Mouse (Mus musculus) neural tube, embryonic 11.5 days (tissue): ENCODE measurements around the gene Fgb. TPM values are rescaled to one million over a fixed set of nuclear protein-coding genes. Genes with fewer than 3 reads are reported as not detected.

Source experiments
- ATAC-seq: fragments of 200-750 bp; cut with Nextera tagmentation; 2 replicates; pipeline ENCODE4 v1.8.0; 2017; ENCODE audit warnings: moderate number of reproducible peaks, mild to moderate bottlenecking, moderate TSS enrichment, moderate library complexity; ENCODE audit not compliant: insufficient read depth, low FRiP score, low TSS enrichment
- DNase-seq: peaks from one replicate; pipeline ENCODE4 v3.0.0-alpha.2; 2015; ENCODE audit warnings: low spot score
- H3K27ac ChIP-seq: fragments of 300-500 bp; sonication (generic); 2 replicates; pipeline ENCODE4 v1.5.1; 2014; ENCODE audit warnings: low read depth, mild to moderate bottlenecking, low read length
- H3K27me3 ChIP-seq: fragments of 300-500 bp; sonication (generic); 2 replicates; pipeline ENCODE4 v1.6.1; 2014; ENCODE audit warnings: mild to moderate bottlenecking, low read length, mixed read lengths; ENCODE audit not compliant: control insufficient read depth, insufficient read depth
- H3K36me3 ChIP-seq: fragments of 300-500 bp; sonication (generic); 2 replicates; pipeline ENCODE4 v1.6.1; 2014; ENCODE audit warnings: mild to moderate bottlenecking, low read length, moderate library complexity, mixed read lengths; ENCODE audit not compliant: control insufficient read depth, insufficient read depth
- H3K4me1 ChIP-seq: fragments of 300-500 bp; sonication (generic); 2 replicates; pipeline ENCODE4 v1.6.1; 2014; ENCODE audit warnings: low read length, mixed read lengths; ENCODE audit not compliant: control insufficient read depth, insufficient read depth
- H3K4me2 ChIP-seq: fragments of 300-500 bp; sonication (generic); 2 replicates; pipeline ENCODE4 v1.6.1; 2014; ENCODE audit warnings: low read depth, mild to moderate bottlenecking, moderate library complexity
- H3K4me3 ChIP-seq: fragments of 300-500 bp; sonication (generic); 2 replicates; pipeline ENCODE4 v1.5.1; 2014; ENCODE audit warnings: low read depth, low read length
- H3K9ac ChIP-seq: fragments of 300-500 bp; sonication (generic); 2 replicates; pipeline ENCODE4 v1.6.1; 2014; ENCODE audit warnings: mild to moderate bottlenecking, low read length
- H3K9me3 ChIP-seq: fragments of 300-500 bp; sonication (generic); 2 replicates; pipeline ENCODE4 v1.6.1; 2016; ENCODE audit warnings: low read length; ENCODE audit not compliant: control insufficient read depth
- WGBS: fragments of 180-500 bp; shearing (Covaris S2); extraction: QIAGEN DNeasy Blood & Tissue Kit; methylation state at CpG from one replicate; pipeline ENCODE4 v1.1.7; 2014; 5-methylcytosine and 5-hydroxymethylcytosine counted together
- polyA plus RNA-seq: library from polyadenylated mRNA; unstranded; fragments of >200 nt; fragmentation: Nextera tagmentation; extraction: Ambion mirVana; gene quantifications from 2 replicates; pipeline ENCODE4 v1.2.1, GENCODE M21; 2014

Fgb gene
- polyA plus RNA-seq, 1 experiment from 2014 or later, result 0.08 TPM

DNA sequence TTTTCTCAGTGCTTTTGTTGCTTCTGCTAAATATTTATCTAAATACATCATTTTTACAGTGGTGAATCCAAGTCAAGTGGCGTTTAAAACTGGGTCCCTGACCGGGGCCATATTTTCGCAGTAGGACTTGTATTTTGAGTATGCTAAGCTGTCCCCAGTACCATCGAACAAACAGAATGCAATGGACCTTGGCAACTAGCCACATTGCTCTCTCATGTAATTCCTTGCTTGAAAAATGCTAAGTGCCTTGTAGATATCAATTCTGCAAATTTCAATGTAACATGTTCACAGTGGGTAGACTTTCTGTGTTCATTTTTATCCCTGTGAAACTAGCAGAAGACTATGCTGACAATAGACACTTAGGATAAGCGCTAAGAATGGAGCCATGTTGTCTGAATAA lies 28.5 kb downstream of the Fgb start:
- Histone ChIP-seq H3K27ac (no peak overlapping the region), H3K9me3 (no peaks in the 10 kb centered on the region), H3K27me3 (no peaks in the 10 kb centered on the region), H3K4me3 (no peak overlapping the region), H3K36me3 (no peaks in the 10 kb centered on the region), H3K9ac (no peak overlapping the region), H3K4me1 (no peaks in the 10 kb centered on the region), H3K4me2 (no peak overlapping the region)
- ATAC-seq (no peak), DNase-seq (no peak)
- WGBS, result 97% methylated on average over 5 of the region's 5 CpGs

- ATAC-seq (no peak), DNase-seq (no peak)
- no peak overlapping the region for H3K27ac ChIP-seq
- no peak overlapping the region for H3K4me3 ChIP-seq
- WGBS, result 77% methylated on average over 2 of the region's 2 CpGs
- H3K36me3 ChIP-seq, result no peaks in the 10 kb centered on the region
- no peaks in the 10 kb centered on the region for H3K27me3 ChIP-seq
- H3K9ac ChIP-seq, result no peak overlapping the region
- no peak overlapping the region for H3K4me2 ChIP-seq
- no peaks in the 10 kb centered on the region for H3K4me1 ChIP-seq
- no peaks in the 10 kb centered on the region for H3K9me3 ChIP-seq
Measured at GRCm38 (mm10) chr3:83020387-83020786, 29.3 kb downstream of the Fgb start.

DNA sequence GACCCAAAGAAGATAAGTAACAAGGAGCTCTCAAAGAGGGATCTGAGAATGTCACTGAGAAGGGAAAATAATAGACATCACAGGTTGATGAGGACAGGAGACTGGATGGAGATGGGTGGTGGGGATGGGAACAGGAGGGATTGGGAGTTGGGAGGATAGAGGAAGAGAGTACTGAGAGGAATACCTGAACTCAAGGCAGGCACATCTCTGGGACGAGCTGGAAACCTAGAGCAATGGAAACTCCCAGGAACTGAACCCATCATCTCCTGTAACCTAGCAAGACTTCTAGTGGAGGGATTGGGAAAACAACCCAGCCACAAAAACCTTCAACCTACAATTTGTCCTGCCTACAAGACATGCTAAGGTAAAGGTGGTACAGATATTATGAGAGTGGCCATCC lies 33.4 kb downstream of the Fgb start:
- WGBS, result 80% methylated on average over 1 of the region's 1 CpGs
- Histone ChIP-seq H3K4me3 (no peak overlapping the region), H3K27ac (no peak overlapping the region), H3K4me1 (no peaks in the 10 kb centered on the region), H3K4me2 (no peak overlapping the region), H3K9me3 (no peaks in the 10 kb centered on the region), H3K27me3 (no peaks in the 10 kb centered on the region), H3K9ac (no peak overlapping the region), H3K36me3 (no peaks in the 10 kb centered on the region)
- ATAC-seq, result no peak
- DNase-seq, result no peak

GRCm38 (mm10) chr3:83013951-83014350 lies 35.7 kb downstream of the Fgb start:
- Histone ChIP-seq H3K4me1 (no peaks in the 10 kb centered on the region), H3K9ac (no peak overlapping the region), H3K27ac (no peak overlapping the region), H3K4me3 (no peak overlapping the region), H3K27me3 (no peaks in the 10 kb centered on the region), H3K36me3 (no peaks in the 10 kb centered on the region), H3K9me3 (no peaks in the 10 kb centered on the region), H3K4me2 (no peak overlapping the region)
- WGBS, result 91% methylated on average over 10 of the region's 10 CpGs
- ATAC-seq (no peak), DNase-seq (no peak)

DNA sequence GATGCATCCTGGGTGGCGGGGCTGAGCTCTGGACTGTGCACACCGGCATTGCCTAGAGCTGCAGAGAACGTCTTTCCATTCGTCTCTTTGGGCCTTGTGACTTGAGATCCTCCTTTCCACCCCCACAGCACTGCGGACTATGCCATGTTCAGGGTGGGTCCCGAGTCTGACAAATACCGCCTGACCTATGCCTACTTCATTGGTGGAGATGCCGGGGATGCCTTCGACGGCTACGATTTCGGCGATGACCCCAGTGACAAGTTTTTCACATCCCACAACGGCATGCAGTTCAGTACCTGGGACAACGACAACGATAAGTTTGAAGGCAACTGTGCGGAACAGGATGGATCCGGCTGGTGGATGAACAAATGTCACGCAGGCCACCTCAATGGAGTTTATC lies 37.0 kb downstream of the Fgb start:
- ATAC-seq, result no peak
- WGBS, result 92% methylated on average over 19 of the region's 19 CpGs
- no peak overlapping the region for H3K4me3 ChIP-seq

GRCm38 (mm10) chr3:83011565-83011964 lies 38.1 kb downstream of the Fgb start:
- H3K4me2 ChIP-seq, result no peak overlapping the region
- H3K4me1 ChIP-seq, result no peaks in the 10 kb centered on the region
- no peak overlapping the region for H3K27ac ChIP-seq
- WGBS, result 80% methylated on average over 4 of the region's 4 CpGs
- no peak overlapping the region for H3K9ac ChIP-seq
- no peak overlapping the region for H3K4me3 ChIP-seq
- no peaks in the 10 kb centered on the region for H3K27me3 ChIP-seq
- DNase-seq (no peak), ATAC-seq (no peak)
- no peaks in the 10 kb centered on the region for H3K36me3 ChIP-seq
- H3K9me3 ChIP-seq, result no peaks in the 10 kb centered on the region

More for the DNA sequence above, 37.0 kb downstream of the Fgb start:
- Histone ChIP-seq H3K27me3 (no peaks in the 10 kb centered on the region), H3K4me2 (no peak overlapping the region), H3K9me3 (no peaks in the 10 kb centered on the region), H3K9ac (no peak overlapping the region), H3K27ac (no peak overlapping the region), H3K4me1 (no peaks in the 10 kb centered on the region), H3K36me3 (no peaks in the 10 kb centered on the region)
- DNase-seq, result no peak

DNA sequence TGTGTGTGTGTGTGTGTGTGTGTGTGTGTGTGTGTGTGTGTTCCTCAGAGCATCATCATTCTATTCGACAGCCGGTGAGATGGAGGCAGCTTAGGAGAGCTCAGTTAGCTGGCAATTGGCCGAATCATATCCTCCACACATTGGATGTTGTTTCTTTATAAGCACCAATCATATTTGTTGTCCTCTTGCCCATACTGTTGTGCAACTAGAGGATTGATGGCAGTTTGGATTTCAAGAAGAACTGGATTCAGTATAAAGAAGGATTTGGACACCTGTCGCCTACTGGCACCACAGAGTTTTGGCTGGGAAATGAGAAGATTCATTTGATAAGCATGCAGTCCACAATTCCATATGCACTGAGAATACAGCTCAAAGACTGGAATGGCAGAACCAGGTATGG lies 38.5 kb downstream of the Fgb start:
- no peak for DNase-seq
- Histone ChIP-seq H3K4me2 (no peak overlapping the region), H3K9ac (no peak overlapping the region), H3K4me1 (no peaks in the 10 kb centered on the region), H3K4me3 (no peak overlapping the region), H3K36me3 (no peaks in the 10 kb centered on the region), H3K27me3 (no peaks in the 10 kb centered on the region), H3K27ac (no peak overlapping the region), H3K9me3 (no peaks in the 10 kb centered on the region)
- 90% methylated on average over 4 of the region's 4 CpGs for WGBS
- ATAC-seq, result no peak

DNA sequence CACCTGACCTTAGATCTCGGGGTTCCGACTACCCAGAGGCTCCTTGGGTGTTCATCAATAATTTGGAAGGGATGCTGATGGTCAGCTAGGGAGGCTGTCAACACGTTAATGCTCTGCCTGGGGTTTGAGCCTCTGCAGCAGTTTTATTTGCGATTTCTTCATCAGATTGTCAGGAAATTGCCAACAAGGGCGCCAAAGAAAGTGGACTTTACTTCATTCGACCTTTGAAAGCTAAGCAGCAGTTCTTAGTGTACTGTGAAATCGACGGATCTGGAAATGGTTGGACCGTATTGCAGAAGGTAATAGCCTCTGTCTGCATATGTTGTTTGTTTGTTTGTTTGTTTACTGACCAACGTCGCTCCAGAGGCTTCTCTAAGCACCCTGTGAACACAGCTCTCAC lies 39.4 kb downstream of the Fgb start:
- Histone ChIP-seq H3K4me3 (no peak overlapping the region), H3K4me2 (no peak overlapping the region), H3K36me3 (no peaks in the 10 kb centered on the region), H3K9ac (no peak overlapping the region), H3K27ac (no peak overlapping the region), H3K9me3 (no peaks in the 10 kb centered on the region), H3K4me1 (no peaks in the 10 kb centered on the region), H3K27me3 (no peaks in the 10 kb centered on the region)
- WGBS, result 83% methylated on average over 11 of the region's 11 CpGs
- no peak for ATAC-seq
- DNase-seq, result no peak

DNA sequence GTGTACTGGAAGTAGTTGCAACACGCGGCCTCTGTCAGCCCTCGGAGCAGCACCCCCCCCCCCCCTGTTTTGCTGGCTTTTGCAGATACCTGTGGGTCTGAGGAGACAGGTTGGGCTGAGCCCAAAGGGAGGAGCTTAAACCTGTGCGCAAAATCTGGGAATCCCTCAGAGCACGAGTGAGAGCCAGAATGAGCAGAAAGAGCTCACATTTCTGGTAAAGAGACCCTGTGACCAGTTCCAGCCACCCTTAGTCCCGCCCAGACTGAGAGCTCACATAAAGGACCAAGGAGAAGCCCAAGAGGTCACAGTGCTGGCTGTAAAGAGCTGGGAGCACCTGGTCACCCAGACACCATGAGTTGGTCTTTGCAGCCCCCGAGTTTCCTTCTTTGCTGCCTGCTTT lies 42.1 kb downstream of the Fgb start, which contains the start of gene Fgg:
TSS of gene Fgg (plus strand) at position 168 of the 400 bp plus-strand sequence.
- no peak for DNase-seq
- ATAC-seq, result no peak
- H3K4me3 ChIP-seq, result no peak within 1 kb of the TSS
- H3K27me3 ChIP-seq, result no peaks in the 10 kb centered on the region
- no peaks in the 10 kb centered on the region for H3K36me3 ChIP-seq
- no peaks in the 10 kb centered on the region for H3K9me3 ChIP-seq
- H3K4me1 ChIP-seq, result no peaks in the 10 kb centered on the region
- H3K4me2 ChIP-seq, result no peak within 1 kb of the TSS
- WGBS, result 53% methylated on average over 7 of the region's 7 CpGs
- no peak within 1 kb of the TSS for H3K27ac ChIP-seq
- no peak within 1 kb of the TSS for H3K9ac ChIP-seq
